Mouse (Mus musculus) adrenal gland, postnatal 36 days (tissue): Measurements from ENCODE around the gene F13a1. TPM values are rescaled to one million over a fixed set of nuclear protein-coding genes. Genes with fewer than 3 reads are reported as not detected.

Experiments used
- DNase-seq, 2 experiments: peaks; one replicate each; pipeline ENCODE4 v3.0.0; 2021; ENCODE audit warnings: mixed read lengths in 1 of 2
- total RNA-seq, 2 experiments: library from RNA; stranded (reverse); gene quantifications; 2 replicates each; pipeline ENCODE4 v1.2.3; 2021

F13a1 gene
- total RNA-seq, 2 experiments from 2014 or later = 9.6 to 17.7 TPM

GRCm38 (mm10) chr13:36954937-36955336 lies 95.1 kb downstream of the F13a1 start:
- no peak for DNase-seq

GRCm38 (mm10) chr13:36953676-36954075 lies 96.4 kb downstream of the F13a1 start:
- no peak for DNase-seq

GRCm38 (mm10) chr13:36941891-36942290 lies 108.2 kb downstream of the F13a1 start:
- peak; percentile 14 to 27 for DNase-seq

- no peak for DNase-seq
These were observed 118.0 kb downstream of the F13a1 start for GRCm38 (mm10) chr13:36932066-36932465.

GRCm38 (mm10) chr13:36919737-36920136 lies 130.3 kb downstream of the F13a1 start:
- no peak for DNase-seq

- no peak for DNase-seq
These were observed 146.2 kb downstream of the F13a1 start for GRCm38 (mm10) chr13:36903885-36904284.

GRCm38 (mm10) chr13:36903447-36903846 lies 146.6 kb downstream of the F13a1 start:
- no peak for DNase-seq

- DNase-seq = no peak
These were observed 148.4 kb downstream of the F13a1 start for GRCm38 (mm10) chr13:36901603-36902002.

GRCm38 (mm10) chr13:36901016-36901415 lies 149.0 kb downstream of the F13a1 start:
- no peak for DNase-seq

GRCm38 (mm10) chr13:36896061-36896460 lies 154.0 kb downstream of the F13a1 start:
- no peak for DNase-seq

- DNase-seq = no peak
These were observed 156.3 kb downstream of the F13a1 start for GRCm38 (mm10) chr13:36893762-36894161.

GRCm38 (mm10) chr13:36892216-36892615 lies 157.8 kb downstream of the F13a1 start:
- DNase-seq = no peak

- no peak for DNase-seq
These were observed 164.1 kb downstream of the F13a1 start for GRCm38 (mm10) chr13:36885973-36886372.

- peak; percentile 43 to 55 for DNase-seq
These were observed 210.9 kb downstream of the F13a1 start for GRCm38 (mm10) chr13:36839111-36839510.
